Mouse (Mus musculus) C2C12 (cell line): Measurements from ENCODE around the gene Sh3tc1.

ENCODE experiments used
- CEBPB ChIP-seq: IDR thresholded peaks from one replicate; pipeline ENCODE4 v1.6.1; 2011; ENCODE audit warnings: low read depth, mild to moderate bottlenecking, control low read depth, moderate library complexity
- CTCF ChIP-seq: IDR thresholded peaks from one replicate; pipeline ENCODE4 v1.5.1; 2011; ENCODE audit not compliant: control insufficient read depth, insufficient read depth, insufficient read length
- FOSL1 ChIP-seq: IDR thresholded peaks from one replicate; pipeline ENCODE4 v1.8.0; 2011; ENCODE audit warnings: mild to moderate bottlenecking, low read length; ENCODE audit not compliant: poor library complexity, insufficient read depth, severe bottlenecking
- MAX ChIP-seq: IDR thresholded peaks from one replicate; pipeline ENCODE4 v1.6.1; 2011; ENCODE audit warnings: mild to moderate bottlenecking, control low read depth
- USF1 ChIP-seq: IDR thresholded peaks from one replicate; pipeline ENCODE4 v1.6.1; 2011; ENCODE audit warnings: low read depth, mild to moderate bottlenecking, control low read depth, moderate library complexity

DNA sequence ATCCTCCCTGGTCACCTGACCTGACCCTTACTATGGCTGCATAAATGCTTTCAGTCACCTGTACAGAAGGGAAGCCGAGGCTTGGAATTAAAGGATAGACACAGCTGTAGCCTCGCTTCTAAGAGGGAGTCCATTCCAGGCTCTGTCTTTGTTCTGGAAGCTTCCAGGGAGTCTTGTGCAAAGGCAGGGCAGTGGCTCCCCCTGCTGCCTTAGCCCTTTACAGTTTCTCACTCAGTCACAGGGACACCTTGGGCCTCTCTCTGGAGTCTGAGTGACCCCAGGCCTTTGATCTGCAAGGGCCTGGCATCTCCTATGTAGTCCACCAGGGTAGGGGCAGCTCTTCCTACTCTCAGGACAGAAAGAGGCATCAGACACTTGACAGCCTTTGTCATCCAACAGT, 58.8 kb downstream of the Sh3tc1 start:
- peak; percentile 22 for TF ChIP-seq CTCF
- TF ChIP-seq FOSL1 = no peak
- TF ChIP-seq MAX = no peak
- TF ChIP-seq CEBPB = no peak
- no peak for TF ChIP-seq USF1
